Mouse (Mus musculus): ENCODE results near the gene Ankrd31. TPM values are rescaled to one million over a fixed set of nuclear protein-coding genes. Genes with fewer than 3 reads are reported as not detected.
"Not testable (repeated sequence)": the region's sequence is repeated elsewhere in the genome, so short reads cannot be mapped to it uniquely, and the experiment has no call there.

The Ankrd31 gene
- total RNA-seq (2021): under 1 TPM; 0.24 to 0.46 TPM

GRCm38 (mm10) chr13:96748109-96748845, at the start of gene Ankrd31:
TSS of gene Ankrd31 (plus strand) at chr13:96748272.
- no peak for DNase-seq
- intact Hi-C loops (cut with DNase I): no loop called here

- DNase-seq: no peak
- intact Hi-C loops (cut with DNase I): no loop called here
Measured at GRCm38 (mm10) chr13:96702567-96703278, 45.3 kb upstream of the Ankrd31 start.

- intact Hi-C loops (cut with DNase I): no loop called here
Measured at GRCm38 (mm10) chr13:96709269-96710233, 38.5 kb upstream of the Ankrd31 start.

GRCm38 (mm10) chr13:96716311-96716710, 31.8 kb upstream of the Ankrd31 start:
- DNase-seq: no peak
- intact Hi-C loops (cut with DNase I): no loop called here

More at GRCm38 (mm10) chr13:96709269-96710233, 38.5 kb upstream of the Ankrd31 start:
- DNase-seq: no peak

GRCm38 (mm10) chr13:96717821-96718220, 30.3 kb upstream of the Ankrd31 start:
- no peak for DNase-seq
- intact Hi-C loops (cut with DNase I): no loop called here

GRCm38 (mm10) chr13:96720003-96720402, 28.1 kb upstream of the Ankrd31 start:
- intact Hi-C loops (cut with DNase I): no loop called here

GRCm38 (mm10) chr13:96728289-96728688, 19.8 kb upstream of the Ankrd31 start:
- intact Hi-C loops (cut with DNase I): no loop called here
- DNase-seq: no peak

More at GRCm38 (mm10) chr13:96720003-96720402, 28.1 kb upstream of the Ankrd31 start:
- no peak for DNase-seq

- intact Hi-C loops (cut with DNase I): no loop called here
- DNase-seq: no peak
Measured at GRCm38 (mm10) chr13:96729146-96729545, 18.9 kb upstream of the Ankrd31 start.

GRCm38 (mm10) chr13:96730116-96730515, 18.0 kb upstream of the Ankrd31 start:
- intact Hi-C loops (cut with DNase I): loop anchor here (10.0 kb wide), 1 partner anchor 325 kb away; no protein-coding TSS in a partner anchor
- no peak for DNase-seq

- DNase-seq: no peak
- intact Hi-C loops (cut with DNase I): loop anchor here (10.0 kb wide), 1 partner anchor 320 kb away; no protein-coding TSS in a partner anchor
Measured at GRCm38 (mm10) chr13:96735175-96735574, 12.9 kb upstream of the Ankrd31 start.

- DNase-seq: no peak
- intact Hi-C loops (cut with DNase I): no loop called here
Measured at GRCm38 (mm10) chr13:96740159-96740558, 7.9 kb upstream of the Ankrd31 start.

- DNase-seq: no peak
- intact Hi-C loops (cut with DNase I): no loop called here
Measured at GRCm38 (mm10) chr13:96742871-96743270, 5.2 kb upstream of the Ankrd31 start.

- intact Hi-C loops (cut with DNase I): no loop called here
- DNase-seq: peak; percentile 6
Measured at GRCm38 (mm10) chr13:96746055-96746454, 2.0 kb upstream of the Ankrd31 start.

- intact Hi-C loops (cut with DNase I): no loop called here
- DNase-seq: no peak
Measured at GRCm38 (mm10) chr13:96749859-96750258, 1.8 kb downstream of the Ankrd31 start.

GRCm38 (mm10) chr13:96760848-96761247, 12.8 kb downstream of the Ankrd31 start:
- intact Hi-C loops (cut with DNase I): no loop called here
- no peak for DNase-seq

GRCm38 (mm10) chr13:96786071-96786470, 38.0 kb downstream of the Ankrd31 start:
- DNase-seq; intact Hi-C loops (cut with DNase I): not testable (repeated sequence)

- intact Hi-C loops (cut with DNase I): no loop called here
- no peak for DNase-seq
Measured at GRCm38 (mm10) chr13:96793451-96793850, 45.4 kb downstream of the Ankrd31 start.

- no peak for DNase-seq
- intact Hi-C loops (cut with DNase I): no loop called here
Measured at GRCm38 (mm10) chr13:96795301-96795700, 47.2 kb downstream of the Ankrd31 start.

GRCm38 (mm10) chr13:96797500-96797899, 49.4 kb downstream of the Ankrd31 start:
- intact Hi-C loops (cut with DNase I): no loop called here
- peak; percentile 54 for DNase-seq

GRCm38 (mm10) chr13:96849752-96850151, 101.7 kb downstream of the Ankrd31 start:
- DNase-seq: no peak
- intact Hi-C loops (cut with DNase I): loop anchor here (10.0 kb wide), 2 partner anchors 155 to 205 kb away; no protein-coding TSS in a partner anchor

Data from left cerebral cortex, postnatal 4 days (tissue).